Mouse (Mus musculus) liver, postnatal 0 days (tissue): ENCODE results near the gene Glcci1.

Experiments used
- CTCF ChIP-seq: sonication (generic); IDR thresholded peaks from 2 replicates; pipeline ENCODE4 v1.5.1; 2016; ENCODE audit warnings: antibody characterized with exemption, low read depth
- EP300 ChIP-seq: IDR thresholded peaks from 2 replicates; pipeline ENCODE4 v1.6.1; 2016; ENCODE audit warnings: antibody characterized with exemption, low read depth, mild to moderate bottlenecking

- TF ChIP-seq CTCF (no peak), EP300 (no peak)
These were observed 118.8 kb downstream of the Glcci1 start for GRCm38 (mm10) chr6:8628226-8628625.
